Mouse (Mus musculus) C2C12 (cell line): Measurements from ENCODE around the gene Gm13696. TPM values are rescaled to one million over a fixed set of nuclear protein-coding genes. Genes with fewer than 3 reads are reported as not detected.
"Not testable (repeated sequence)": the region's sequence is repeated elsewhere in the genome, so short reads cannot be mapped to it uniquely, and the experiment has no call there.

Experiments used
- H3K27me3 ChIP-seq: one replicate; pipeline ENCODE4 v1.6.1; 2011; ENCODE audit not compliant: control insufficient read depth, insufficient read depth, insufficient read length
- H3K36me3 ChIP-seq: one replicate; pipeline ENCODE4 v1.6.1; 2011; ENCODE audit not compliant: control insufficient read depth, insufficient read depth
- H3K4me3 ChIP-seq: one replicate; pipeline ENCODE4 v1.5.1; 2011; ENCODE audit warnings: mild to moderate bottlenecking, control low read depth; ENCODE audit not compliant: poor library complexity, insufficient read depth, severe bottlenecking
- H3K79me2 ChIP-seq: one replicate; pipeline ENCODE4 v1.6.1; 2011; ENCODE audit not compliant: control insufficient read depth, insufficient read depth
- H3K79me3 ChIP-seq: one replicate; pipeline ENCODE4 v1.6.1; 2011; ENCODE audit warnings: low read depth, control low read depth
- H3ac ChIP-seq: one replicate; pipeline ENCODE3; 2011; ENCODE audit warnings: low read depth; ENCODE audit not compliant: control insufficient read depth, insufficient read length
- CEBPB ChIP-seq: IDR thresholded peaks from one replicate; pipeline ENCODE4 v1.6.1; 2011; ENCODE audit warnings: low read depth, mild to moderate bottlenecking, control low read depth, moderate library complexity
- CTCF ChIP-seq: IDR thresholded peaks from one replicate; pipeline ENCODE4 v1.5.1; 2011; ENCODE audit not compliant: control insufficient read depth, insufficient read depth, insufficient read length
- FOSL1 ChIP-seq: IDR thresholded peaks from one replicate; pipeline ENCODE4 v1.8.0; 2011; ENCODE audit warnings: mild to moderate bottlenecking, low read length; ENCODE audit not compliant: poor library complexity, insufficient read depth, severe bottlenecking
- MAX ChIP-seq: IDR thresholded peaks from one replicate; pipeline ENCODE4 v1.6.1; 2011; ENCODE audit warnings: mild to moderate bottlenecking, control low read depth
- MYOD1 ChIP-seq: IDR thresholded peaks from one replicate; pipeline ENCODE4 v1.6.1; 2011; ENCODE audit warnings: low read depth; ENCODE audit not compliant: control insufficient read depth, insufficient read length
- MYOG ChIP-seq: IDR thresholded peaks from one replicate; pipeline ENCODE4 v1.6.1; 2011; ENCODE audit not compliant: control insufficient read depth, insufficient read length; ENCODE audit errors: extremely low read depth
- USF1 ChIP-seq: IDR thresholded peaks from one replicate; pipeline ENCODE4 v1.6.1; 2011; ENCODE audit warnings: low read depth, mild to moderate bottlenecking, control low read depth, moderate library complexity
- long read RNA-seq, 2 experiments: library from polyadenylated mRNA; unstranded; transcript quantifications; one replicate each; pipeline ENCODE4 v2.0.0; 2019 to 2020
- polyA plus RNA-seq: library from polyadenylated mRNA; unstranded; fragments of >200 nt; fragmentation: generic; extraction: Trizol; gene quantifications from one replicate; pipeline ENCODE4 v1.2.1, GENCODE M21; 2012; ENCODE audit warnings: missing spikeins

The Gm13696 gene
- polyA plus RNA-seq = not detected
- long read RNA-seq, experiment 1 = 0 reads
- long read RNA-seq, experiment 2 = 0 reads

DNA sequence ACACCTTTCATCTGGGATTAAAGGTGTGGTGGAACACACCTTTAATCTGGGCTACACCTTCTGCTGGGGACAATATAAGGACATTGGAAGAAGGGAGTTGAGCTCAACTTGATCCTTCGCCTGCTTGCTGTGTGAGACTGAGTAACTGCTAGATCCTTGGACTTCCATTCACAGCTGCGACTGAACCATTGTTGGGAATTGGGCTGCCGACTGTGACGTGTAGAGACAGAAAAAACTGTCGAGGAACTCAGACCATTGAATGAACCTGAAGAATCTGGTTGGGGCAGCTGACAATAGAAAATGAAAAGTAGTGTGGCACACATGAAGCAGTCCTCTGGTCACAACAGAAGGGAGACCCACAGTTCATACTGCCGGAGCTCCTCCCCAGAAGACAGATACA, at the start of gene Gm13696:
Gene Gm13696, plus strand, starts transcription at position 301 of the 400 bp plus-strand sequence.
- H3K36me3 ChIP-seq, H3ac ChIP-seq, H3K4me3 ChIP-seq, H3K79me2 ChIP-seq, H3K27me3 ChIP-seq, H3K79me3 ChIP-seq: not testable (repeated sequence)

DNA sequence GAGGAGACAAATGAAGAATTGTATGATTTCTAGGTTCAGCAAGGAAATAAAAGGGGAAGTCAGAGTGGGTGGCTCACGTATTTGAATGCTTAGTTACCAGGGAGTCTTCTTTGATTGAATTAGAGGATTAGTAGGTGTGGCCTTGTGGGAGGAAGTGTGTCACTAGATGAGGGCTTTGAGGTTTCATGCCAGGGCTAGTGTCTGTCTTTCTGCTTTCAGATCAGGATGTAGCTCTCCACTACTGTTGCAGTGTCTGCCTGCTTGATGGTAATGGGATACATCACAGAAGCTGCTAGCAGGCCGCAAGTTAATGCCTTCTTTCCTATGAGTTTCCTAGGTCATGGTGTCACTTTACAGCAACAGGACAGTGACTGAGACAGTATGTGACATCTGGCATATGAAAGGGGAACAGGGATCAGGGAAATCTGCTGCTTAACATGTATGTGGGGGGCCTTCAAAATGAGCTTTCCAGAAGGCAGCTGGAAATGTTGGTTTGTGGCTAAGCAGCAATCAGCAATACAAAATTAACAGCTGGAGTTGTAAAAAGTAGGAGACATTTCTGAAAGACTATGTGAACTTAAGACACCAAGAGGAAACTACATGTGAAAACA, 43.3 kb upstream of the Gm13696 start:
- H3K4me3 ChIP-seq = no peak overlapping the region
- H3K36me3 ChIP-seq = no peaks in the 10 kb centered on the region
- no peak for TF ChIP-seq CEBPB
- no peak for TF ChIP-seq FOSL1
- no peak for TF ChIP-seq CTCF
- no peak for TF ChIP-seq USF1
- TF ChIP-seq MAX = no peak
- TF ChIP-seq MYOG = no peak
- TF ChIP-seq MYOD1 = no peak
- H3K79me2 ChIP-seq = no peaks in the 10 kb centered on the region
- H3K27me3 ChIP-seq = no peaks in the 10 kb centered on the region
- H3K79me3 ChIP-seq = no peaks in the 10 kb centered on the region
- H3ac ChIP-seq = no peak overlapping the region

- Histone ChIP-seq H3ac (no peak within 1 kb of the TSS), H3K79me3 (no peaks in the 10 kb centered on the region), H3K36me3 (no peaks in the 10 kb centered on the region), H3K79me2 (no peaks in the 10 kb centered on the region), H3K27me3 (no peaks in the 10 kb centered on the region), H3K4me3 (no peak within 1 kb of the TSS)
- no peak for TF ChIP-seq USF1
- TF ChIP-seq MAX = no peak
- TF ChIP-seq FOSL1 = no peak
- TF ChIP-seq MYOD1 = no peak
- TF ChIP-seq CTCF = no peak
- no peak for TF ChIP-seq MYOG
- no peak for TF ChIP-seq CEBPB
These were observed 32.0 kb upstream of the Gm13696 start, which contains the start of gene Zswim2 for GRCm38 (mm10) chr2:83940931-83941361. Zswim2 (minus strand) TSS chr2:83941228.

DNA sequence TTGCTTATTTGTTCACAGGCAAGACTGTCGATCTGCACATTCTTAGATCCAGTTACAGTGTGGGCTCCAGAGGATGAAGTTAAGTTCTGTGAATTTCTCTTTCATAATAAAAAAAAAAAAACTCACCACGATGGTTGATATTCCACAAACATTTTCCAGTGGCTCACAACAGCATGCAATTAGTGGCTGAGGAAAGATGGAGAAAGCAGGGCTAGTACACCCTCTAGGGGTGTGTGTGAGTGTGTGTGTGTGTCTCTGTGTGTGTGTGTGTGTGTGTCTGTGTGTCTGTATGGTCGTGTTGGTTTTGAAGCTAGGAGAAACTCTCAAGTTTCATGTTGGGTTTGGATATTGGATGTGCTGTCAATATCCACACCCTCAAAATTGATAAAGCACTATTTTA, 31.5 kb upstream of the Gm13696 start:
- H3K79me2 ChIP-seq = no peaks in the 10 kb centered on the region
- H3K27me3 ChIP-seq = no peaks in the 10 kb centered on the region
- no peak overlapping the region for H3K4me3 ChIP-seq
- TF ChIP-seq FOSL1 (no peak), CTCF (no peak), MYOD1 (no peak), MYOG (no peak), MAX (no peak), USF1 (no peak), CEBPB (no peak)
- no peaks in the 10 kb centered on the region for H3K36me3 ChIP-seq
- H3K79me3 ChIP-seq = no peaks in the 10 kb centered on the region
- H3ac ChIP-seq = no peak overlapping the region

- no peak for TF ChIP-seq CTCF
- TF ChIP-seq MAX = no peak
- TF ChIP-seq MYOD1 = no peak
- TF ChIP-seq MYOG = no peak
- no peak for TF ChIP-seq CEBPB
- no peak for TF ChIP-seq USF1
- no peak for TF ChIP-seq FOSL1
- H3K79me3 ChIP-seq = no peaks in the 10 kb centered on the region
- H3K4me3 ChIP-seq = no peak overlapping the region
- no peaks in the 10 kb centered on the region for H3K79me2 ChIP-seq
- H3K27me3 ChIP-seq = no peaks in the 10 kb centered on the region
- H3ac ChIP-seq = no peak overlapping the region
- H3K36me3 ChIP-seq = no peaks in the 10 kb centered on the region
These were observed 31.1 kb upstream of the Gm13696 start for GRCm38 (mm10) chr2:83941792-83942191.

GRCm38 (mm10) chr2:83955393-83955792, 17.5 kb upstream of the Gm13696 start, which contains the start of gene Gm13698:
Gm13698 (plus strand) TSS chr2:83955693.
- not testable (repeated sequence) for H3K4me3 ChIP-seq, H3K27me3 ChIP-seq, H3K79me3 ChIP-seq, H3K79me2 ChIP-seq, H3ac ChIP-seq, H3K36me3 ChIP-seq

DNA sequence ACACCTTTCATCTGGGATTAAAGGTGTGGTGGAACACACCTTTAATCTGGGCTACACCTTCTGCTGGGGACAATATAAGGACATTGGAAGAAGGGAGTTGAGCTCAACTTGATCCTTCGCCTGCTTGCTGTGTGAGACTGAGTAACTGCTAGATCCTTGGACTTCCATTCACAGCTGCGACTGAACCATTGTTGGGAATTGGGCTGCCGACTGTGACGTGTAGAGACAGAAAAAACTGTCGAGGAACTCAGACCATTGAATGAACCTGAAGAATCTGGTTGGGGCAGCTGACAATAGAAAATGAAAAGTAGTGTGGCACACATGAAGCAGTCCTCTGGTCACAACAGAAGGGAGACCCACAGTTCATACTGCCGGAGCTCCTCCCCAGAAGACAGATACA, 11.7 kb upstream of the Gm13696 start, which contains the start of gene Gm13693:
Gene Gm13693, plus strand, starts transcription at position 301 of the 400 bp plus-strand sequence.
- H3K4me3 ChIP-seq, H3K79me2 ChIP-seq, H3K36me3 ChIP-seq, H3K79me3 ChIP-seq, H3ac ChIP-seq, H3K27me3 ChIP-seq: not testable (repeated sequence)

- not testable (repeated sequence) for H3K4me3 ChIP-seq, H3K79me3 ChIP-seq, H3ac ChIP-seq, H3K27me3 ChIP-seq, H3K36me3 ChIP-seq, H3K79me2 ChIP-seq
These were observed 5.9 kb upstream of the Gm13696 start, which contains the start of gene Gm13695 for GRCm38 (mm10) chr2:83967013-83967412. Gm13695 (plus strand) TSS chr2:83967313.

- not testable (repeated sequence) for H3K79me3 ChIP-seq, H3ac ChIP-seq, H3K36me3 ChIP-seq, H3K27me3 ChIP-seq, H3K79me2 ChIP-seq, H3K4me3 ChIP-seq
These were observed 5.7 kb downstream of the Gm13696 start, which contains the start of gene Gm13694 for GRCm38 (mm10) chr2:83978633-83979032. Gm13694 (plus strand) TSS chr2:83978933.

- not testable (repeated sequence) for H3K4me3 ChIP-seq, H3ac ChIP-seq, H3K79me3 ChIP-seq, H3K79me2 ChIP-seq, H3K27me3 ChIP-seq, H3K36me3 ChIP-seq
These were observed 11.5 kb downstream of the Gm13696 start, which contains the start of gene Gm13697 for GRCm38 (mm10) chr2:83984443-83984842. Gm13697 (plus strand) TSS chr2:83984743.
